Mouse (Mus musculus) adrenal gland (tissue): ENCODE data around the gene Ppil2.

Experiments
- intact Hi-C: fragments of 180-260 bp; cut with DNase I; formaldehyde crosslinking; loops from one replicate; pipeline ENCODE4 v1.15.1; 2025

Ppil2 gene

DNA sequence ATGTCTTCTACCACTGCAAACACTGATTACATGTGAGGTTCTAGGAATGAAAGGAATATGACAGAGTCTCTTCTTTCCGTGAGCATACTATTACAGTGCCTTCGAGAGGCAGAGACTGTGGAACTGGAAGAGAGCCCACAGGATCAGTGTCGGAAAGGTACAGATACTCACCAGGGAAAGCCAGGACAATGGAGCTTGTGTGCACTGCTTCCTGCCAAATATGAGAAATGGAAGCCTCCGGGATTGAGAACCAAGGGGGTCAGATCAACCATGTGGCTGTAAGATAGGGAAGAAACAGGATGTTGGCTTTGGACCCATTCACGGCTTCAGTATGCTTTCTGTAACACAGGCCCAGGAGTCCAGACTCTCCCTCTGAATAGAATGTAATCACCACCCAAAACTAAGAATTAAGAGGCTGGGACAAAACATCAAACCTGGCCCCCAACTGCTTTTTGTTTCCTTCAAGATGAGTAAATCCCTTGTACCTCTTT, 6.3 kb upstream of the Ppil2 start:
- intact Hi-C loops, result no loop called here

- intact Hi-C loops, result no loop called here
Observed at GRCm38 (mm10) chr16:17104600-17104999, 6.5 kb downstream of the Ppil2 start.

DNA sequence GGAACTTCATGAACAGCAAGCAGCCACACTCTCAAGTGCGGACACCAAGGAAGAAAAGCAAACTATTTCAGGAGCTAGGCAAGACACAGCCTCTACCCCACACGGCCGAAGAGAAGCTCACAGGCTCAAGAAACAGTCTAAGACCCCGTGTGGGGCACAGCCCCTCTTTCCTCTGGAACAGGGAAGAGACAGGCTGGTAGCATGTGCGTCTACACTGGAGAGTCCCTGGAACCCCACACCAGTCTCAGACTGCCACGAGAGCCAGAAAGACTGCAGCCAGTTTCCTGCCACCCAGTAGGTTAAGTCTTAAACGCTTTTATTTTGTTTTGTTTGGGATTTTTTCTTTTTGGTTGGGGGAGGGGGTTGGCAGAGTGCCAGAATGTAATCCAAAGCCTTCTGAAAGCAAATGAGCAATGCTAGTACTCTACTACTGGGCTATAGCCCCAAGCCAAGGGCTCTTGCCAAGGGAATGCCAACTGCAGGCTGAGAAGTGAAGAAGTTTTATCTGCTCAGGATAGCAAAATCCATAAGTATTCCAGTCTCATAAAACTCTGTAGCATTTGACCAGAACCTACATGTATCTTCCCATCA, 8.3 kb downstream of the Ppil2 start:
- intact Hi-C loops, result no loop called here

DNA sequence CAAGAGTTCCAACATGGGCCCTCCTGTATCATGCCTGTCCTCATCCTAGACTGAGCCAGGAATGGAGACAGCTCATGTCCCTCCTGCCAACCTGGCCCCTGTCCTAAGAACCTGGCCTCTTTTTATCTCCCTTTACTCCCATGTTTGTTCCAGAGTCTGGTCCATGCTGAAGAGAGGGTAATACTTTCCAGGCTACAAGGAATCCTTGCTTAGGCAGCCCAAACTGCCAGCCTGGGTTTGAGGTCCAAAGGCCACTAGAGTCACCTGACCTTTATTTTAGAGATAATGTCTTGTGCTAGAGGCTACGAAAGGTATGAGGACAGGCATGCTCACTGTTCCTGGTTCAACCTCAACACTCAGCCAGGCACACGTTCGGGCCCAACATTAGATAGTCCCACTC, 14.1 kb downstream of the Ppil2 start:
- intact Hi-C loops, result no loop called here

GRCm38 (mm10) chr16:17088346-17088745, 22.7 kb downstream of the Ppil2 start:
- intact Hi-C loops, result no loop called here

GRCm38 (mm10) chr16:17086669-17087193, 24.3 kb downstream of the Ppil2 start:
- intact Hi-C loops, result no loop called here

- intact Hi-C loops, result no loop called here
Observed at GRCm38 (mm10) chr16:17086241-17086640, 24.8 kb downstream of the Ppil2 start.

- intact Hi-C loops, result no loop called here
Observed at GRCm38 (mm10) chr16:17085636-17086035, 25.4 kb downstream of the Ppil2 start.

GRCm38 (mm10) chr16:17082121-17082792, 28.8 kb downstream of the Ppil2 start:
- intact Hi-C loops, result no loop called here

- intact Hi-C loops, result no loop called here
Observed at GRCm38 (mm10) chr16:17078101-17078500, 33.0 kb downstream of the Ppil2 start.

- intact Hi-C loops, result no loop called here
Observed at GRCm38 (mm10) chr16:17076869-17077268, 34.2 kb downstream of the Ppil2 start.

DNA sequence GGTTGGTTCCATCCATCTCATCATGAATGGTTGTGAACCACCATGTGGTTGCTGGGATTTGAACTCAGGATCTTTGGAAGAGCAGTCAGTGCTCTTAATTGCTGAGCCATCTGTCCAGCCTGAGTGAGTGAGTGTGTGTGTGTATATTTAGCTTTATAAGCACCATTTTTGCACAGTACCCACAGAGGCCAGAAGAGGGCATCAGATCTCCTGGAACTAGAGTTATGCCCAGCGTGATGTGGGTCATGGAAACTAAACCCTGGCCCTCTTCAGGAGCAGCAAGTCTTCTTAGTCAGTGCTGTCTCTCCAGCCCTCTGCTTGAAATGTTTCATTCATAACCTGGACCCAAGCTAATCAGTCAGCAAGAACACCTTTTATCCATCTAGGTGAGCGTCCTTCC, 34.8 kb downstream of the Ppil2 start:
- intact Hi-C loops, result no loop called here

GRCm38 (mm10) chr16:17073000-17073399, 38.1 kb downstream of the Ppil2 start:
- intact Hi-C loops, result no loop called here

DNA sequence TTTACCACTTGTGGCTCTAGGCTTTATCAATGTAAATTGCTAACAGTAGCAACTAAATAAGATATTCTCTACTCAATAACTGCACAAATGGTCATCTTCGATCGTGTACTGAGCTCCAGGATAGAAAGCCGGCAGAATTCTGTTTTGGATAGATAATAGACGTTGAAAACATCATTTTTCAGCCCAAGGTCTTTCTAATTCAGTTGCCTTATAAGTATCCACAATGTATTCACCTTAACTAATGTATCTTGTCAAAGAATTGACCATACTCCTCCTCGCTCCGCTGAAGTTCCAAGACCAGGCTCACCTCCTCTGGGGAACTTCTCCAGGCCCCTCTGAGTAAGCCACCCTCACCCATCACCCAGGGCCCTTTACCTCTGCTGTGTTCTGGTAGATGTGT, 40.3 kb downstream of the Ppil2 start:
- intact Hi-C loops, result no loop called here

DNA sequence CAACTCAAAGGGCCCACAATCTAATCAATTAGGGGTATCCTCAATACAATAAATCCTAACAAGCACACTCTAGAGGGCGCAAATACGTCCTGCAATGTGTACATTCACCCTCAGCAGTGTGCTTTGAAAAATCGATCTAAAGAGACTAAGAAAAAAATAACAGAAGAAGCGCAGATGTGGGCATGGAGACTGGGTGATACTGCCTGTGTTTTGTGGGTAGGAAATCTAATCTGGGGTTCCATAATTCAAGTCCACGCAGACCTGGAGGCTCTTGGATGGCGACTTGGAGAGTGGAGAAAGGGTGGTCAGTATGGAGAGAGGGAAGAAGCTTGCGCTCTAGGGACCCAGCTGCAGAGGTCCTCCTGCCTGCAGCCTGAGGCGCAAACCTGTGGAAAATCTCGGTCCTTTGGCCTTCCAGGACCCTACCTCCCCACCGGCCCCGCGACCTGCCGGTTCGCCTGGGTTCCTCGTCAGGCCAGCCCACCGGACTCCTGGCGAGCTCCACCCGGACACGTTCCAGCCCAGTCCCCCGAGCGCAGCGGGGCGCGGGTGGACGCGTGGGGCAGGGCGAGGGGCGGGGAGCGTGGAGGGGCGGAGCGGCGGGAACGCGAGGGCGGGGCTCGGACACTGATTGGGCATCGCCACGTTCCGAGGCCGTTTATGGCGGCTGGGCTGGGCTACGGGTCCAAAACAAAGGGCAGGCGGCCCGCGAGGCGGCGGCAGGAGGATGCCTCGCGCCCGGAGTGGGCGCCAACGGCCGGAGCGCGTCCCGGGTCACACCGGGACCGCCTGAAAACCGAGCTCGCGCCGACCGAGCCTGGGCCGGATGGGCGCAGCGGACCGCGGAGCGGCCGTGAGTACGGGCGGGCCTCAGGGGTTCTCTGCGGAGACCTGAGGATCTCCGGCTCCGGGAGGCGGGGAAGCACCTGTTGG, 41.3 kb downstream of the Ppil2 start, which contains the start of gene Ypel1:
Gene Ypel1 (plus strand): TSS at position 186 of the 933 bp plus-strand sequence.
- intact Hi-C loops, result no loop called here

- intact Hi-C loops, result no loop called here
Observed at GRCm38 (mm10) chr16:17067552-17067951, 43.5 kb downstream of the Ppil2 start.

GRCm38 (mm10) chr16:17062338-17062737, 48.7 kb downstream of the Ppil2 start:
- intact Hi-C loops, result no loop called here

DNA sequence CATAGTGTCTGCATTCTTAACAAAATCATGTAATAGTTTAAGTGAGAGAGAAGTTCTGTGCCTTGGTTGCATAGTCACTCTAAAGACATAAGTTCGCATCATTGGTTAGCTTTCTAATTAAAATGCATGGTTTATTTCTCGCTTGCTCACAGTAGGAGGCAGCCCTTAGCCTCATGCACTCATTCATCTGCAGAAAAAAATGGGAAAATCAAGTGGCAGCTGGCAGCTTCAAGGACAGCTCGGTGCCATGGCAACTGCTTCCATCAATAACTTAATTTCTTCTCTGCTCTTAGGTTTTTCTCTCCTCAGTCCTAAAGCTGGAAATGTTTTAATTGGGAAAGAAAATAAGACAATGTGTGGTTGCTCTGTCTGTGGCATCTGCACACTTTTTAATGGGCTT, 55.5 kb downstream of the Ppil2 start:
- intact Hi-C loops, result no loop called here

GRCm38 (mm10) chr16:17053903-17054302, 57.2 kb downstream of the Ppil2 start:
- intact Hi-C loops, result no loop called here

- intact Hi-C loops, result no loop called here
Observed at GRCm38 (mm10) chr16:17052087-17052486, 59.0 kb downstream of the Ppil2 start.

GRCm38 (mm10) chr16:17049886-17050285, 61.2 kb downstream of the Ppil2 start:
- intact Hi-C loops, result no loop called here

DNA sequence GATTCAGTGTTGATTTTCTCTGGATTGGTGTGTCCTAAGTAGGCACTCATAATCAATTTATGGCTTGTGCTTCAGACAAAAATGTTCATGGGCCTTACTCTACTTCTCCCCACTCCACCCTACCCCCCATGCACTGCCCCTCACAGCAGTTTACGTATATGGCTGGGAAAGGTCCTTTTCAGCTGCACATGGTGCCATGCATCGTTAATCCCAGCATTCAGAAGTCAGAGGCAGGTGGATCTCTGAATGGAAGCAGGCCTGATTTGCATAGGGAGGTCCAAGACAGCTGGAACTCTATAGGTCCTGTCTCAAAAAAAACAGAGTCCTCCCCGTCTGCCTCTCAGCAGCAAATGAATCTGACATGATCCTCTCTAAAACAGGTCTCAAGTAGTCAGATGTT, 65.8 kb downstream of the Ppil2 start:
- intact Hi-C loops, result no loop called here
